Mouse (Mus musculus) cerebellum, postnatal 14 days (tissue): ENCODE data around the gene C1qtnf7.

ENCODE experiments used
- DNase-seq, 2 experiments: peaks; one replicate each; pipeline ENCODE4 v3.0.0; 2021; ENCODE audit warnings: mixed read lengths in 2 of 2

Gene C1qtnf7

DNA sequence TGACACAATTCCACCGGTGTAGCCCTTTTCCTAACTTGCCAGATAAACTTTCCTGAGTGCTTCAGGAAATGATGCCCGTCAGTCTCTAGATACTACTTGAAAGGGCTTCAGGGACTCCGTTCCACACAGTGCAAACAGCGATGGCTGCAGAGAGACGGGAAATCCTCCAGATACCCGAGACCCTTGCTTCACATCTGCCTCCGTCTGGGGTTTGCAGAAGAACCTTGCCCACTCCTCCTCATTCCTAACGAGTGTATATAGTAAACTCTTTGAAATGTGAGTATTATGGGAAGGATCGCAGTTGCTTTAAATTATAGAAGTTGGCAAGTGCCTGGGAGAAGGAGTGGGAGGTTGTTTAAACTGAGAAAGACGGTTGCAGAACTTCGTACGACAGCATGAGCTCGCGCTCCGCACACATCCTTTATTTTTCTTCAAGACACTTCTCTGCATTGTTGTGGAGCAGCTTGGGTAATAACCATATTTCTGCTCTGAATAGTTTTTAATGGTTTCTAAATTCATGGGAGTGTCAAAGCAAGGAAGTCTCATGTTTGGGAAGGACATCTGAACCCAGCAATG lies at the start of gene C1qtnf7:
Gene C1qtnf7, plus strand, starts transcription at position 138 of the 576 bp plus-strand sequence.
- DNase-seq, result no peak

DNA sequence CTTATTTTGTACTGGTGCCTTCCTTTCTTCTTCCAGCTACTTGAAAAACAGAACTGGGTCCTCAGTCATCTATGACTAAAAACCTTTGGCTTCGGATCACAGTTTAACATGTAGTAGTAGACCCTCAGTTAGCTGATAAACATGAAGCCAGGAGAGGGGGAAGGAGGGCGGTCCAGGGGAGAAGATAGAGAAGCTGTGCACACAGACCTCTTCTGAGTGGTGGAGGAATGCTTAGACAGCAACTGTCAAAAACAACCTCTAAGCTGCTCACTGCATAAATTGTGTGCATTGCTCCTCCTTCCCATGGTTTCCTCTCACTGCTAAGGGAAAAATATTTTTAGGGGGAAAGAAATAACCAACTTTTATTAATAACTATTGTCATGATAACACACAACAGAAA lies 48.6 kb upstream of the C1qtnf7 start:
- no peak for DNase-seq

DNA sequence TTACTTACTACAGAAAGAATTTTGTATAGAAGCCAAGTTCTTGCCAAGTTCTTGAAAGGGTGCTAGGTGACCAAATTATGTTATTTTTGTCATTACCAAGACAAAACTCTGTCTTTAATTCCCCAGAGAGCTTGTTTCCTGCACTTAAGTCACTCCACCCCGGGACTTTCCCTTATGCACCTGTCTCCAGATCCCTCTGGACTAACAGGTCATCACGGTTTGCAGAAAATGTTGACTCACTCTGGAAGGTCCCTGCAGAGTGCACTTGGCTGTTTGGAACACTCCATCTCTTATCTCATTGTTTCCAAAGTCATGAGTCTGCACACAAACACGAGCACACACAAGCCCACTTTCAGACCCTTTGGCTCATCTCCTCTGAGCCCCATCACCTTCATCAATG lies 48.1 kb upstream of the C1qtnf7 start:
- no peak for DNase-seq

DNA sequence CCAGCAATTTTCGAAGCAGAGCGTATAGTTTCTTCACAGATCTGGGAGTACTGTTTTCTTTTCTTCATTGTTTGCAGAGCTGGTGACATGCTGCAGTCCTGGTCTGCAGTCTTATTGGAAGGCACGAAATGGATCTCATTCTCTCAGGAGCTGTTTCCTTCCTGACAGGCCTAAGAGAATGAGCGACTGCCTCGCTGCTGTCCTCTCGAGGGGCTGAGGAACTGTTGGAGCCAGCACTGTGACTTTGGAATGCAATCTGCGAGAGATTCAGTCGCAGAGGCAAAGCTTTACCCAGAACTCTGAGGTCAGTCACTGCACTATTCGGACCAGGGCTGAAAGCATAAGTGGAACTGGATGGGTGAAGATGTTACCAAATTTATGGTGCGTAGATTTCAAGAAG lies 46.4 kb upstream of the C1qtnf7 start:
- no peak for DNase-seq

DNA sequence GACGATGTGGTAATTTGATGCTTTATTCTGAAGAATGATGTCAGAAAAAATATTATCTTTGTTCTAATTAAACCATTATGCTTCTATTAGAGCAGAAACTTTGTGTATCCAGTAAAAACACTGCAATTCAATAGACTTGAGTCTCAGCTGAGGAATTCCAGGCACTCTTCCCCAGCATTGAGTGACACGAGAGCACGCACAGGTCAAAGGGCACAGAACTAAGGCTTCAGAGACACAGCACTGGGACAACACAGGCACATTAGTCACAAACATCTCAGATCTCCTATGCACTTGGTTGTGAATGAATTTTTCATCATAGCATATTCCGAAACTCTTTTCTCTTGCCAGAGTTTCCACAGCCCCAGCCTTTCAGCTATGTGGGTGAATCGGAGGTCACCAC lies 37.4 kb upstream of the C1qtnf7 start:
- no peak for DNase-seq

DNA sequence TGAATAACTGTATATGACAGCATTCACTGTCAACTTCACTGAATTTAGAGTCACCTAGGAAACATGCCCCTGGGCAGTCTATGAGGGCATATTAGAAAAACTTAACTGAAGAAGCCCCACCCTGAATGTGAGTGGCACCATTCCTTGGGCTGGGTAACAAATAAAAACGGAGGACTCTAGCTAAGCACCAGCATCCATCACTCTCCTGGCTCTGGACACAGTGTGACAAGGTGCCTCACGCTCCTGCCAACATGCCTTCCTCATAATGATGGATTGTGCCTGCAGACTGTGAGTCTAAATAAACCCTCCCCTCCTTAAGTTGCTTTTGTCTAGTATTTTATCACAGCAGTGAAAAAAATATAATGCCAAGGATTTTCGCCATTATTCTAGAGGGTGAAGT lies 35.3 kb upstream of the C1qtnf7 start:
- no peak for DNase-seq

DNA sequence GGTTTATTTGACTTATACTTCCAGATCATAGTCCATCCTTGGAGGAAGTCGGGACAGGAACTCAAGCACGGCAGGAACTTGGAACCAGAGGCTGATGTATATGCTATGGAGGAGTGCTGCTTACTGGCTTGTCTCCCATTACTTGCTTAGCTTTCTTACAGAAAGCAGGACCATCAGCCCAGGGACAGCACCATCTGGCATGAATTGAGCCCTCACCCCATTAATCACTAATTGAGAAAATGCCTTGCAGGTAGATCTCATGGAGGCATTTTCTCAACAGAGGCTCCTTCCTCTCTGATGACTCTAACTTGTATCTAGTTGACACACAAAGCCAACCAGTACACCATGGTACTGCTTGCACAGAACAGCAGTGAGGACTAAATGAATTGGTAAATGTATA lies 34.6 kb upstream of the C1qtnf7 start:
- DNase-seq, result no peak

DNA sequence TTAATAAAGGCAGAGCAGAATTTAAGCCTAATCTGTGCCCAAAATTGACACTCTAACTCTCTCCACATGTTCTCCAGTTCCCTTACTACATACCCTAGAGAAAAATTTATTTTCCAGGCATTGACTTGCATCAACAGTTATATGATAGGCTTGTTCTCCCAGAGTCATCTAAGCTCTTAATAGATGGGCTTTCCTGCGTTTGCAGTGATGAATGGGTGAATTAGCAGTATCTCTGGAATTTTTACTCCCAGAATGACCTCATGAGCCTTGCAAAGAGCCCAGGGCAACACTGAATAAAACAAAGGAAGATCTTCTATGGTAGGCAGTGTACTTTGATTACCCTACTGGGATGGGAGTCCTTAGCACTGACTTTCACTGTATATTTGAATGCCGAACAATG lies 33.5 kb upstream of the C1qtnf7 start:
- DNase-seq, result no peak

DNA sequence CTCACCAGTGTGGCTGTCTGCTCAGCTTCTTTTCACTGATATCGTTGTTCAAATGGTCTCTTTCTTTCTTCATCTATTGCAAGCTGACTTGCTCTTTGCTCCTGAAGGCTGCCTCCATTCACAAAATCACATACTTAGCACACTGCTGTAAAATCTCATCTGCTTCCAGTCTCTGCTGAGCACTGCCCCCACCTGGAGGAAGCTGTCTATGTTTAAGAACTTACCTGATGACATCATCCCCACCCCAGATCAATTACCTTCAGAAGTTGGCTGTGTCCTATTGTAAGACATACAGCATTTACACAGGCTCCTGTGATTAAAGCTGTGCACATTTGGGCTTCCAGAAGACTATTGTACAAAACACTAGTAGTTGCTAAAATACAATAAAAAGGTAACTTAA lies 13.5 kb upstream of the C1qtnf7 start:
- no peak for DNase-seq

DNA sequence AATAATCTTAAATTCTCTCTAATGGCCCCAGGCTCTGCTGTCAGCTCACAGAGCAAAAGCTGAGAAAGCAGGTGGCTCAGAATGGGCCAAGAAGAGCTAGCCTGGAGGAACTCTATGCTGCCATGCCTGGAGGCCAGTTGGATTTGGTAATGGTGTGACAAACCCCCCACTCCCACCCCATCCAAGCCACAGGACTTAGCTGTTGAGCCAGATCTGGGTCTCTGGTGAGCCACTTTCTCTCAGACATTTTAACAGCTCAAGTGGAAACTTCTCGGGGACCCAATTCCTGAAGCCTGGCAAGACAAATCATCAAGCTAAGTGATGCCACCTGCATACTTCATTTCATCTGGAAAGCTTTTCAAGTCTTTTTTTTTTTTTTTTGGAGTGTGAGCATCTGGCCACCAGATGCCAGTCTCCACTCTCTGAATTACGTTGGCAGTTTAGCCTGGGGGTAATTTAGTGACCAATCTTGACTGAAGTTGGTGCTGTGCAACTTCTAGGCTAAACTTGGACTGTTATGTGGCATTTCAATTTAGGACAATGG lies 11.0 kb upstream of the C1qtnf7 start:
- DNase-seq, result no peak

DNA sequence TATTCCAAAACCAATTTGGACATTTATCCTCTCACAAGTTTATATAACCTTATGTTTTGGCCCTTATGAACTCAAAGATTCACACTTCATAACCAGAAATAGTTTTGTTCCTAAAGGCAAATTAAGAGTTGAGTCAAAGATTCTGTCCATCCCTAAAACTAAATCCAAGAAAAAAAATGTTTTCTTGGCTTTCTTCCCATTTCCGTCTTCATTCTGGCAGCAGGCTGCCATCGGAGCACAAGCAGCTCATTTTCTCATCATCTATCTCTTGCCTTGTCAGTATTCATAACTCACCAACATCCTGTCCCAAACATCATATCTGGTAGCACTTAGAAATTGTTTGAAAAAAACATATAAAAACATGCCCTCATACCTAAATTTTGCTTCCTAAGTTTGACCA lies 6.9 kb upstream of the C1qtnf7 start:
- no peak for DNase-seq

DNA sequence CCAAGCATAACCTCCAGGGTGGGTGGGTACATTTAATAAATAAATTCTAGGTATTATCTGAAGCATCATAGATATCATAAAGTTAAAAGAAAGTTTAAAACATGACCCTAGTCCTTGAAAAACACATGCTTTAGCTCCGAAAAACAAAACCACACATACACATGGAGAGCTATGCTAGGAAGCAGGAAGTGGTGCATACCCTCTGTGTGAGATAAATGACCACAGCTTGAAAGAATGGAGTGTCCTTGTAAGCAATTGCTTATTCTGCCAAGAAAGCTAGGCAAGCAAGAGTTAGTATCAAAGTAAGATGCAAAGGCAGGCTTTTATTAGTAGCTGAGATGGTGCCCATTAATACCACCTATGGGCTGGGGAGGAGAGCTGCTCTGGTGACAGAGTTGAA lies 6.4 kb upstream of the C1qtnf7 start:
- no peak for DNase-seq

DNA sequence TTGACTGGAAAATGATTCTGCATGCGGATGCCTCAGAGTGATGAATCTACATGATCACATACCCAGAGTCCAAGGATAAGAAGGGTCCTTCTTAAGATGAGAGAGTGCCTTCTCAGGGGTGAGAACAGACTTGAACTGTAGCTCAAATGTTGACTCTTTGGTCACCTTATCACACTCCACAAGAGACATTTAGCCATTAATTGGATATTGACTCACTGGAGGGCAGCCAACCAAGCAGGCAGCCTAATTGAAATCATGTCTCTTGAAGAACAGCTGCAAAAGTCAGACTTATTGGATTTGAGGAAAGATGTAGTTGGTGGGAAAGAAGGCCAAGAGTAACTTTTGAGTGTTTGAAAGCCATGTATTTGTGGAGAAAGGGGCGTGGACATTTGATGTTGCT lies 4.2 kb upstream of the C1qtnf7 start:
- no peak for DNase-seq

DNA sequence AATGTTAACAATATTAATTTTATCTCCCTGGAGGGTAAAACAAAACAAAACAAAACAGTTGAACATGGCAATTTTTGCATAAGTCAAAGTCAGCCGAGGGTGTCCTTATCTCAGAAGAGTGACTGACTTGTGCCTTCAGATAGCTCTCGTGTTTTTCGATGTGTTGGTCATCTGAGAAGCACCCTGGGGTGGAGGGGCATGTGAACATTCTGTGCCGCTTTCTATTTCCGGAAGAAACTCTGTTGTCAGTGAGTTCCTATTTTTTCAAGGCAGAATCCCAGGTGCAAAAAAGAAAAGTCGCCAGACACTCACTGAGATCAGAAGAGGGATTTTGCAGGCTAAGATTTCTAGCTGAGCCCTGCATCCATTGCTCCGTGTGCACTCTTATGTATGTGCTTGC lies 1.2 kb downstream of the C1qtnf7 start:
- DNase-seq, result no peak

DNA sequence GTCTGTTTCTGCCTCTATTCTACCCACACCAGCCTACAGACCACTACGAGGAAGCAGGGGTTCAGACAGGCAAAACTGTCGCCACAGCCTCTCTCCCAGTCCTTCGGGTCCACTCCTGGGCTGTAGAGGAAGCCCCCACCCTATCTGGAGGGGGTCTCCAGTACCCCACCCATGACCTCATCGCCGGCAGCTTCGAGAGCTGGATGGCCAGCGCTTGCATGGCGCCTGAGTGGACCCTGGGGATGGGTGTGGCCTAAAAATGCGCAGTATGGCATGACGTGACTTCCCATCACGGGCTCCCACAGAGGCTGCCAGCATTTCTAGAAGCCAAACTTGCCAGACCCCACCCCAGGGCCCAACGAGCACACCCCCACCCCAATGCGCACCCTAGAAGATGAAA lies 2.0 kb downstream of the C1qtnf7 start:
- DNase-seq, result no peak

DNA sequence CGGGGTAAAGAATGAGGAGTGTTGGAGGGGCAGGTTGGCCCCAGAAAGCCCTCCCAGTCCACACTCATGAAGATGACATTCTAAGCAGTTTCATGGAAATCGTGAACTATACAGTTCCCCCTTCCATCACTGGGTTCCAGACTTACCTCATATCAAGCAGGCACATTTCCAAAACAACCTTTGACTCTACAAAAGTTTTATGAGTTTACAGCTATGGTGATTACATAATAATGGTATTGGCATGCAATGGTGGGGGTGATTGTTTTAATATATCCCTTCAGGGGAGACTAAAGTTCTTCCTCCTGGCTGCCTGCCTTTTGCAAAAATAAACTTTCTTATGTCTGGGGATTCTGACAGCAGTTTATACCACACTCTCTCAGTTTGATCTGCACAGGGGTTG lies 4.6 kb downstream of the C1qtnf7 start:
- no peak for DNase-seq

DNA sequence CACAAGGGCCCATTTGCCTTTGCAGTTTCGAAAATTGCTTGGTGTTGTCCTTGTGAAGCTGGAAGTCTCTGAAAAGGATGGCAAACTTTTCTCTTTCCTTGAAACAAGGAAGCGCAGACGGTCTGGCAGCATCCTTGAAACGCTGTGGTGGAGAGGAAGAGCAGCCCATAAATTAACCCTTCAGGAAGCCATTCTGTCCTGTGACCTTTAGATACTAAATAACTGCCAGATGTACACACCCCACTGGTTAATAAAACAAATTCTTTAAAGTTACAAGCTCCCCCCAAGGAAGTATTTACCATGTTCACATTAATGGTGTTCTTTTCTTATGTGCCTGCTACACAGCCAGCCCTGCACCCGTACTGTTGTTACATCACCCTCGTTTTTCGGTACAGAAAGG lies 6.0 kb downstream of the C1qtnf7 start:
- no peak for DNase-seq

DNA sequence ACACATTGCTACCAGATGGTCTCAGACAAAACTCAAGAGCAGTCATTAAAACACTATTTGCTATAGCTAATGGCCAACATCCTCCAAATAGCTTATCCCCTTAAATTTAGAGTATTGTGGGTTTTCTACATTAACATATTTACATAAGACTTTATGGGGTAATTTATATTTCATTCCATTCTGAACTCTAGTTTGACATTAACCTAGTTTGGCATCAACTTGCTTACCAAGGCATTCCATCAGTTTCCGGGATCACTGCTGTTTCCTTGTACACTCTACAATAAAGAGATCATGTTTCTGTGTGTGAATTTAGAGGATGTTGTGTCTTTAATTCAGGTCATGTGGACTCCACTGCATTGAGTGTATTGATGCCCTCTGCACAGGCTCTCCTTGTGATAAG lies 7.5 kb downstream of the C1qtnf7 start:
- DNase-seq, result no peak

DNA sequence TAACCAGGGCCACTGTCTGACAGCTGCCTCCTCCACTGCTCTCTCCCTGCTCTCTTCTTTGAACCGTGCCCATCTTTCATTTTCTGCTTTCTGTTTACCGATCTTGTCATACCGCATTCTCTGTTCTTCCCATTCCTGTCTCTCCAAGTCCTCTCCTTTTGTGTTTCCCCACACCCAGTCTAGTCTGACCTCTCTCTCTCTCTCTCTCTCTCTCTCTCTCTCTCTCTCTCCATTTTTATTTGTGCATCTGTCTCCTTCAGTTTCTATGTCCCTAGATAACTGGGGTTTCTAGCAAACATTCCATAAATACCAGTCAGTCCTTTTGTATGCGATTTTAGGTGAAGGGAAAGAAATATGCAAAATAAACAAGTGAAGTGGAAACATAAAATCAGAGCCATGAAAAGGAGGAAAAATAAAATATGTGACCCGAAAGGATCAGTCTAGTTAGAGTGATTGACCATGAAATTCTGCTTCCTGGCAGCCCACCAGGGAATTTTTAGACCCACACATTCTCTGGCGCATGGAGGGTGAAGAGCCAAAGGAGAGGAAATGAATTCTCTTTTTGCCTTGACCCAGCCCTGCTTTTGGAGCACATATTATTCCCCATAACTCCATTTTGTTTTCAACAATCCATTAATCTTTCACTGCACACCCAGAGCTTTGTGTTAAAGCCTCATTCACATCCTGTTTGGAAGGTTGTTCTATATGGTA lies 11.7 kb downstream of the C1qtnf7 start:
- DNase-seq, result peak; percentile 10 to 15

DNA sequence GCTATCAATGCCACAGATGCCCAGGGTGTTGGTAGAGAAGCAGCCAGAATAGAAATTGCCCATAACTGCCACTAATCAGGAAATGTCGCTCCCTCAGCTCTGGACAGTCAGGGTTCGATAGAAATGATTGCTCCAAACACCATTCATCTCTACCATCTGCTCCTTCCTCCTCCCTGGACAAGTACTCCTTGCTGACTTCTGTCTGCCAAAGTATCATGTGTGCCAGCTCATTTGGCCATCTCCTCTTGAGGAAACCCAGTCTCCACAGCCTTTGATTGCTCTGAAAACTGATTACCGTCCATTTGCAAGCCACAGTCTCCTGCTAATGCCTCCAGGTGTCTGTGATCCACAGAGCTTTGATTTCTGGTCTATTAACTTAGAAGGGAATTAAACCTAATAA lies 14.8 kb downstream of the C1qtnf7 start:
- peak; percentile 57 to 72 for DNase-seq

DNA sequence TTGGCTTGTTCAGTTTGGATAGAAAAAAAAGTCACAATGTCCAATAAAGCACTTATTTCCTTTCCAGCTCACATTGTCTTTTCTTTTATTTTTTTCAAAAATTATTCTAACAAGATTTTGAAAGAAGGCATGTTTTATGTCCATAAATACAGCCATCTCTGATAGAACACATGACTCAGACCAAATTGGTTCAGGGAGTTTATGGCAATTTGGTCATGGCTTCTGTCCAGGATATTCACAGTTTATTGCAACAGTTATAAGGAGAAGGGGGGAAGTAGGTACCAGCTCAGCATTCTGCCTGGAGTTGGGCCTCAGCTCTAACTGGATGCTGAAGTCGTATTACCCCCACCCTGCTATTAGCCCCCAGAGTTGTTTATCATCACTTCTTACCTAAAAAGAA lies 15.5 kb downstream of the C1qtnf7 start:
- DNase-seq, result no peak

DNA sequence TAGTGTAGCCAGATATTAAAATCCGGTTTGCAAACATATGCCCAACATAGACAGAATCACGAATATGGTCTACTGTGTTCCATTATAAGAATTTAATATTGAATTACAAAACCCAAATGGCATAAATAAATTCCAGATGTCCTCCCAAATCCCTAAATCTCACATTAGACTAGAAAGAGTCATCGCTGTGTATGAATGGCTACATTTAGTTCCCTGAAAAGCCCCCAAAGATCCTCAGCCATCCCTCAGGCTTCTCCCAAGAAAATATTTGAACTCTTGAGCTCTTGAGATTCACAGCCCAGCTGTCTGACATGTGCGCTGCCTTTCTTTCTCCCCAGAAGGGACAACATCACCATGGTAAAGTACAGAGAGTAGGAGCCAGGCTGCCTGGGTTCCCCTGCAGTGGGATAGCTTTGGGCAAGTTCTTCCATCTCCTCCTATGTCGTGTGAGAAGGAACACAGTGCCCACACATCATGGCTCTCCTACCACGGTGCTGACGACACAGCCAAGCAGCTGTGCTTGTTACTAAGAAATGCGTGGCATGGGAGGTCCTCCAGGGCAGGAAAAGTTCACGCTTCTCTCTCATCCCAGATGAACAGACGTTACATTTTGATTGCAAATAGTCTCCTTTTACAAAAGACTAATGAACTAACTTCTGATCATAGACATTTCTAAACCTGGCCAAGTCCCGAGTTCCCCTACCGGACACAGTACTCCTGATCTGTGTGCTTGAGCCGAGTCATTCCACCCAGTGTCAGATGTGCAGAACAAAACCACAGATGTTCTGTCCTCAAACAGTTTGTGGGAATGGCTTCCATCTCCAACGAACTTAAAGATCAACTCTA lies 23.2 kb downstream of the C1qtnf7 start:
- no peak for DNase-seq

DNA sequence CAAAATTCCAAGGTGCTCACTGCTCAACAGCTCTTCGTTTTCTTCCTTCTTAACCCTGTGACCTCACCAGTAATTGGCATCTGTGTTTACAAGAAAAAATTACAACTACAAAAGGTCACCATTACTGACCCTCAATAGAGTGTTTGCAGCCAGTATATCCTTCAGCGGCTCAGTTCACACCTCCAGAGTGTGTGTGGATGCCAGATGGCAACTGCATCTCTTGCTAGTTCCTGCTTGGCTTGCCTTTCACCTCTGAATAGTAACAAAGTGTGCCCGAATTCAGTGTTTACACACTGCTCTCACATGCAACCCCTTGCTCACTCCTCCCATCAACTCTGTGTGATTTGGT lies 23.8 kb downstream of the C1qtnf7 start:
- DNase-seq, result no peak

DNA sequence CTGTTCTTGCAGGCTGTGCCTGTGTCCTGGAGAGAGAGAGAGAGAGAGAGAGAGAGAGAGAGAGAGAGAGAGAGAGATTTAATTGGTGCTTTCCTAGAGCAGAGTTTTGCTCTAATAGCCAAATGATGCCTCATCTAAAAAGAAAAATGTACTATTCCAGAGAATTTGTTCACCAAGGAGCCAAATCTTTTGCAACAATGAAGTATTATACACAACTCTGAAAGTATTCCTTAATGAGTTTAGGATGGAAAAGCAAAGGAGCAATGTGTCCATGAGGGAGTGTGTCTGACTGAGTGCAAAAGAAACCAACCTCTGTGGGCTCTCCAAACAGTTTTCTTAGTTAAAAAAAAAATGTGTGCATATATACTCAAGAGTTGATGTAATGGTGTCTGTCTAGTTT lies 24.5 kb downstream of the C1qtnf7 start:
- no peak for DNase-seq
